Mouse (Mus musculus): ENCODE measurements at regions not wholly inside any gene's neighbourhood (a gene's known extent, or its start where the extent isn't known, plus 50 kb on each side); places are given as distances from the start of the nearest gene placed in this dataset.

DNA sequence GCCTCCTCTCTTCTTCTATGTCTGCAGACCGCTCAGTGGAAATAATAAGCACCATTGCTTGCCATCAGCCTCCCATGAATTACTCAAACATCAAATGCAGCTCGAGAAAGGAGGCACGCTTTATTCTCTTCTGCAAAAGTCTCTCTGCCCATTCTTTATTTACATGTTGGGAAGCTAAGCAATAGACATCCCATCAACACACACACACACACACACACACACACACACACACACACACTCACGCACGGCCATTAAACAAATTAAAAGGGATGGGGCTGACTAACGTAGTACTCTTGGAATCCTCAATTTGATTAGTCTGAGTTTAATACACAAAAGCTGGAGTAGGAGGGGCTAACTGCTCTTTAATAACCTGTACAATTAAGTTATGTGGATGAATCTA, 167.7 kb downstream of the Ascl1 start:
- Histone ChIP-seq H3K36me3 (no peaks in the 10 kb centered on the region), H3K27me3 (no peaks in the 10 kb centered on the region), H3K9ac (no peak overlapping the region), H3K4me1 (no peaks in the 10 kb centered on the region), H3K9me3 (replicated peaks) (no peaks in the 10 kb centered on the region), H3K27ac (no peak overlapping the region), H3K4me3 (replicated peaks) (no peak overlapping the region), H3K4me2 (no peak overlapping the region)
- no peak for ATAC-seq (replicated peaks; ENCODE audit: low FRiP score)
- 67% methylated on average over 6 of the region's 6 CpGs for WGBS

DNA sequence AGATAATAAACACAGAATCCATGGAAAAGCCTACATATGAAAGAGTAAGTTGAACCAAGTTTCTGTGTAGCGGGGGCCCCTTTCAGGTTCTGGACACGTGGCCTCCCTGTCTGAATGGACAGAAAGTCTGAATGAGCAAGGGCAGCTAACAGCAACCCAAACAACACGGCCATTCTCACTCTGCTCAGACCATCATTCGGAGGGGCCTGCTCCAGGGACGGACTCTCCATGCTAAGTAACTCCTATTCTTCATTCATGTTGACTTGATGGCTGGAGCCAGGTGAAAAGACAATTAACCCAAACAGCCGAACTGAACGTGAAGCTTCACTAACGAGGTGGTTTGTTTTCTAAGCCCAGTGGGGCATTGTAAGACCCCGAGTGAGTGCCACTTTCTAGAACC, 168.3 kb downstream of the Ascl1 start:
- Histone ChIP-seq H3K27me3 (no peaks in the 10 kb centered on the region), H3K27ac (no peak overlapping the region), H3K9me3 (replicated peaks) (no peaks in the 10 kb centered on the region), H3K36me3 (no peaks in the 10 kb centered on the region), H3K4me1 (no peaks in the 10 kb centered on the region), H3K4me3 (replicated peaks) (no peak overlapping the region), H3K9ac (no peak overlapping the region), H3K4me2 (no peak overlapping the region)
- WGBS, result 81% methylated on average over 9 of the region's 9 CpGs
- ATAC-seq (replicated peaks; ENCODE audit: low FRiP score), result no peak

DNA sequence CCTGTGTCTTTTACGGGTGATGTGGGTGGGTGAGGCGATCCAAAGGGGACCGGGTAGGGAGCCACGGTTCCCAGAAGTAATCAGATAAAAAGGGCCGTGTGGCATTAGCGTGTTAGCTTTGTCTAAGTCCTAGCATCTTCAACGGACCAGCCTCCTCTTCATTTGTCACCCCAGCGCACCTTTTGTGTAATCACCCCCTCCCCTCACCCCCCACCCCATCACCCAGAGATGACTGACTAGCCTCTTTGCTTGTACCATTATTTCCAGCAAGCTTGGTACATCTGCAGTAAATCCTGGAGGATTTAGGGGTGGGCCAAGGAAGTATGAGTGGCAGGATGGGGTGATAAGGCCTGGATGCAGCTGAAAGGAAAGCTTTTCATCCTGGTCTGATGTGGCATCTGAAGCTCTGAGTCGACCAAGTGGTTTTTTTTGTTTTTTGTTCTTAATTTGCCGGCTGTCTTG, 183.8 kb downstream of the Ascl1 start:
- WGBS, result 74% methylated on average over 10 of the region's 10 CpGs
- no peak overlapping the region for H3K9ac ChIP-seq
- ATAC-seq (replicated peaks; ENCODE audit: low FRiP score), result no peak
- H3K4me2 ChIP-seq, result no peak overlapping the region
- H3K27ac ChIP-seq, result no peak overlapping the region
- no peaks in the 10 kb centered on the region for H3K36me3 ChIP-seq
- no peaks in the 10 kb centered on the region for H3K9me3 ChIP-seq (replicated peaks)
- H3K4me1 ChIP-seq, result no peaks in the 10 kb centered on the region
- no peak overlapping the region for H3K4me3 ChIP-seq (replicated peaks)
- H3K27me3 ChIP-seq, result no peaks in the 10 kb centered on the region

DNA sequence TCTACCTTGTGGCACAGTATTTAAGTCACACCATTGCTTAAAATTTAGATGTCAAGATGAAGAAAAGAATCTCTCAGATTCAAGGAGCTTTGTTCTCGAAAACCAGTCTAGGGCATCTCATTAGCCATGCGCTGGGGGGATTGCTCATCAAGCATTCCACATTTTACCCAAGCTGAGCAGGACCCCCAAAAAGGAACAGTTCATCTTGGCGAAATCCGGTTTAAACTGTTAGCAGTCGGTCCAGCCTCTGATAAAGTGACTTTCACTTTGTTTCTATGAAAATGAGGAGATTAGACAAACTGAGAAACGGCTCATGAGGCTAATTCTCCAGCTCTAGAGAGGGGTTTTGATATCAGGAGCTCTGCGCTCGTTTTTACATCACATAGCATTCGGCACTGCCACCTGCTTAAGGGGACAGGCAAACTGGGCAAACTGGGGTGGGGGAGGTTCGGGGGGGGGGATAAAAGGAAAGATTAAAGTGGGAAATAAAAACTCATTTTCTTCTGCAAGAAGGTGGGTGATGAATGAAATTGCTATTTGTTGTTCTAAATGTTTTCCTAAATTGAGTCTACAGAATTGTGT, 184.6 kb downstream of the Ascl1 start:
- H3K9me3 ChIP-seq (replicated peaks), result no peaks in the 10 kb centered on the region
- H3K4me3 ChIP-seq (replicated peaks), result no peak overlapping the region
- H3K4me2 ChIP-seq, result no peak overlapping the region
- no peak overlapping the region for H3K27ac ChIP-seq
- no peaks in the 10 kb centered on the region for H3K27me3 ChIP-seq
- no peaks in the 10 kb centered on the region for H3K4me1 ChIP-seq
- 84% methylated on average over 10 of the region's 10 CpGs for WGBS
- no peak for ATAC-seq (replicated peaks; ENCODE audit: low FRiP score)
- no peak overlapping the region for H3K9ac ChIP-seq
- no peaks in the 10 kb centered on the region for H3K36me3 ChIP-seq

DNA sequence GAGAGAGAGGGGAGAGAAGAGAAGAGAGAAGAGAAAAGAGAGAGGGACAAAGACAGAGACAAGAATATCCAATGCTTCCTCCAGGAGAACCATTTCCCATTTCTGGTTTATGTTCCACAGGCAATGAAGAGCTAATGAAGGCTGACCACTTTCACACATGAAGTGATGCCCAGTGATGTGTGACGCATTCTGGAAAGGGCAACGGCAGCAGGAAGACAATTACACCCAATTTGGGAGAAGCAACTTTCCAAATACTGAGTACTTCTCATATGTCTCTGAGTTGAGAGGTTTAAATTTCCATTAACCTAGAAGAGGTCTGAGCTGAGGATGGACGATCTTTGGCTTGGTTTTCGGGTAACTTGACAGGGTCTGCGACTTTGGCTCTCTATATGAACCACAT, 196.3 kb downstream of the Ascl1 start:
- ATAC-seq (replicated peaks; ENCODE audit: low FRiP score), result peak; percentile 52
- Histone ChIP-seq H3K36me3 (no peaks in the 10 kb centered on the region), H3K27me3 (no peaks in the 10 kb centered on the region), H3K9me3 (replicated peaks) (no peaks in the 10 kb centered on the region), H3K4me3 (replicated peaks) (no peak overlapping the region), H3K9ac (no peak overlapping the region), H3K4me1 (no peaks in the 10 kb centered on the region), H3K4me2 (no peak overlapping the region), H3K27ac (no peak overlapping the region)
- 35% methylated on average over 5 of the region's 5 CpGs for WGBS

DNA sequence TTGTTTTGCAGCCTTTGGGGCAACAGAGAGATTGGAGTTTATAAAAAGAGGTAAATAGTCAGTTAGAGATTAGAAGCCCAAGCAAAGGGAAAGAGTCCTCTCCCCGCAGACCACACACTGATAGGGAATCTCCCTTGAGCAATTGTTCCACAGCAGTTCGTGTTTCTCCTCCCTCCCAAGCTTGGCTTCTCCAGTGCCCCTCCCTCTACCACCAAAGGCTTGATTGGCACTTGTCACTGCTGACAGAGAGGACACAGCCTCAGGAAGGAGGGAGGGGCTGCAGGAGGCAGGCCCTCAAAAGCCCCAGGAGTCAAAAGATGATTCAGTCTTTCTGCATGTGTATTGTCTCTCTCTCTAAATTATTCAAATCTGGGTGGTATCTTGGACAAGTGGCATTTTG, 200.1 kb downstream of the Ascl1 start:
- H3K9ac ChIP-seq, result no peak overlapping the region
- ATAC-seq (replicated peaks; ENCODE audit: low FRiP score), result no peak
- no peaks in the 10 kb centered on the region for H3K27me3 ChIP-seq
- no peaks in the 10 kb centered on the region for H3K36me3 ChIP-seq
- H3K4me1 ChIP-seq, result no peaks in the 10 kb centered on the region
- WGBS, result 40% methylated on average over 2 of the region's 2 CpGs
- H3K9me3 ChIP-seq (replicated peaks), result no peaks in the 10 kb centered on the region
- no peak overlapping the region for H3K4me2 ChIP-seq
- H3K4me3 ChIP-seq (replicated peaks), result no peak overlapping the region
- no peak overlapping the region for H3K27ac ChIP-seq

DNA sequence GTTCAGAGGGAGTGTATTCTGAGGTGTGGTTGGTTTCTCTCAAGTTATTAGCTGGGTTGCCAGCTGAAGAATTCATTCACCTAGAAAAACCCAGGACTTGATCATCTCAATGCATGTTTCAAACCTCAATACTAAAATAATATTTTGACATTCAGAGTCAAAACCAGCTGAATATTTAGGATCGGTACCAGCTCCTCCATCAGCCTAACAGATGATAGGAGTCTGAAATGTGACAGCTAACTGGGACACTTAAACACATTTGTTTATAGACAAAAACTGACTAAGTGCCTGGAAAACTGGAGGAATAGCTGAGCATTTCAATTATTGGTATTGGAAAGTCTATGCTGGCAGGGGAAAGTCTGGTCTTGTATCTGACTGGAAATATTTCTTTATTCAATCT, 206.6 kb downstream of the Ascl1 start:
- H3K9ac ChIP-seq, result no peak overlapping the region
- H3K36me3 ChIP-seq, result no peaks in the 10 kb centered on the region
- no peak overlapping the region for H3K4me2 ChIP-seq
- no peaks in the 10 kb centered on the region for H3K27me3 ChIP-seq
- no peak overlapping the region for H3K4me3 ChIP-seq (replicated peaks)
- no peak overlapping the region for H3K27ac ChIP-seq
- no peak for ATAC-seq (replicated peaks; ENCODE audit: low FRiP score)
- WGBS, result 93% methylated on average over 1 of the region's 1 CpGs
- no peaks in the 10 kb centered on the region for H3K9me3 ChIP-seq (replicated peaks)
- H3K4me1 ChIP-seq, result no peaks in the 10 kb centered on the region

DNA sequence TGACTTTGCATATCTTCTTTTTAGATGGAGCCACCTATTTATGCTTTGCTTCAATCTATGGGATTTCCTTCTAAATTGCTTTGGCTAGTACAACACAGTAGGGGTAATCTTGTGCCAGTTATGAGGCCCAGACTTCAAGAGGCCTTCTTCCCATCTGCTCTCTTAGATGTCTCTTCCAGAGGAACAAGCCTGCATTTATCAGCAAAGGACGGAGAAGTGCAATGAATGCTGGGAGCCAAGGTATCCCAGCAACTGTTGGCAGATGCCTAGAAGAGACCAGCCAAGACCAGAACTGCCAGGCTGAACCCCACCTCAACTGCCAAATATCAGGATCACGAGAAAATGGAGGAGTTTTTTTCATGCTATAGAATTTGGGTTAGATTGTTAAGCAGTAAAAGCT, 209.2 kb downstream of the Ascl1 start:
- Histone ChIP-seq H3K27ac (no peak overlapping the region), H3K27me3 (no peaks in the 10 kb centered on the region), H3K9me3 (replicated peaks) (no peaks in the 10 kb centered on the region), H3K4me2 (no peak overlapping the region), H3K4me3 (replicated peaks) (no peak overlapping the region), H3K4me1 (no peaks in the 10 kb centered on the region), H3K9ac (no peak overlapping the region), H3K36me3 (no peaks in the 10 kb centered on the region)
- no peak for ATAC-seq (replicated peaks; ENCODE audit: low FRiP score)
- 81% methylated on average over 2 of the region's 2 CpGs for WGBS

Data from kidney, embryonic 15.5 days (tissue).